Mouse (Mus musculus): ENCODE results near the gene Sash1.

DNA sequence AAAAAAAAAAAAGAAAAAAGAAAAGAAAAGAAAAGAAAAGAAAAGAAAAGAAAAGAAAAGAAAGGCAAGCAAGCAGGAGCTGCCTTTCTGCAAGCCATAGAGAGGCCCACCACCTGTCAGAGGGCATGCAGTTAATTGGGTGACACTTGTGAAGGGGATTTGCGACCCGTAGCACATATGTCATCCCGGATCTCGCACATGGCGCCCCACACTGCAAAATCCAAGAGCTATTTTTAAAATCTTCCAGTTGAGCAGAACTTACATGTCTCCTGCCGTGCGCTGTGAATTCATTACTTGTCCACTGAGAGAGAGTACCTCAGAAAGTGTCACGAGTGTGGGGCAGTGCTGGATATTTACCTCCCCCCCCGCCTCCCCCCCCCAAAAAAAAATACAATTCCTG is 60.0 kb downstream of the Sash1 start:
- TF ChIP-seq GATA1 (IDR thresholded peaks at IDR 0.05; ENCODE audit: borderline replicate concordance, low read length) (no peak), CTCF (IDR thresholded peaks at IDR 0.05; ENCODE audit: low read depth, low read length) (no peak), POLR2AphosphoS5 (IDR thresholded peaks at IDR 0.05; ENCODE audit: insufficient replicate concordance, low read depth, low read length) (no peak), TAL1 (conservative IDR thresholded peaks at IDR 0.05; ENCODE audit: low read depth, low read length) (no peak)

Measured in G1E (cell line).